Mouse (Mus musculus): Measurements from ENCODE around the gene Rabl3. TPM values are rescaled to one million over a fixed set of nuclear protein-coding genes. Genes with fewer than 3 reads are reported as not detected.
A peak's percentile ranks its signal among the peaks of the same experiment; 100 is the strongest.

The Rabl3 gene
- 25.0 and 25.1 TPM in 2 replicates for polyA plus RNA-seq (2015; fragmentation: Nextera tagmentation; extraction: Ambion mirVana)

DNA sequence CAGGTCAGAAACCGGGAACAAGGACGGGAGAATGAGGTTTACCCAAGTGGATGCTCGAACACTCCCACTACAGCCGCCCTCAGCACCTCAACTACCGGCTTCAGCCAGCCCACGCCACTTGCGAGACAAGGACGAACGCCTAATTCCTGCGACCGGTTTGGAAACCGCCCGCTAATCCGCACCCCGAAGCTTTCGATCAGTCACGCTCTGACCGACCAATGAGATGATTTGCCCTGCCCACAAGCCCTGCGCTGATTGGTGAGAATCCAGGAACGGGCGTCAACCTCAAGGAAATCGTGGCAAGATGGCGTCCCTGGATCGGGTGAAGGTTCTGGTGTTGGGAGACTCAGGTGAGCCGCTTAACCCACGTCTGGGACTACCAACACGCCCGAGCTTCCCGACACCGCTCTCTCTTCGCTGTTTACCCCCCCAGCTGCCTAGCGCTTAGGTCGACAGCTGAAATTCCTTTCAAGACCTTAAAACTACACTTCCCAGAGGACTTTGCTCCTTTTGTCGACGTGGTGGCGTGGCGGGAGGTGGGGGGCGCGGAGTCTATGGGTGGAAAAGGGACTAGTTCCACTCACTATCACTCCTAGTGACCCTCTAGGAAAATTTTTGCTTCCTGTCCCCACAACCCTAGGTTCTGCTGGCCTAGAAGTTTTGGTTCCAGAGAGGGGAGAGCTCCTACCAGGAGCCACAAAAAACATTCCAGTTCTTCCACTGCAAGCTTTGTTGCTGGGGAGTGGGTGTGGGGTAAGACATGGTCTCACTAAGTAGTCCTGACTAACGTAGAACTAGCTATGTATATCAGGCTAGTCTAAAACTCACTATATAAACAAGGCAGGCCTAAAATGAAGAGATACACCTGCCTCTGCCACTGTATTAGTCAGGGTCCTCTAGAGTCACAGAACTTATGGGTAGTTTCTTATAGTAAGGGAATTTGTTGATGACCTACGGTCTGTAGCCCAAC, at the start of gene Rabl3, which contains the start of gene Gtf2e1:
TSS of gene Rabl3 (plus strand) at position 275 of the 970 bp plus-strand sequence.
TSS of gene Gtf2e1 (minus strand) at position 179 of the 970 bp plus-strand sequence.
- H3K36me3 ChIP-seq: peaks cover 17% of the 10 kb centered on the region
- H3K27me3 ChIP-seq: no peaks in the 10 kb centered on the region
- peak within 1 kb of the TSS; percentile 87 for H3K9ac ChIP-seq
- H3K27ac ChIP-seq: peak within 1 kb of the TSS; percentile 91
- H3K4me3 ChIP-seq: peak within 1 kb of the TSS; percentile 82
- H3K9me3 ChIP-seq: no peaks in the 10 kb centered on the region
- WGBS: 1% methylated on average over 41 of the region's 41 CpGs
- peaks cover 13% of the 10 kb centered on the region for H3K4me1 ChIP-seq
- peak; percentile 99 for ATAC-seq (ENCODE audit: borderline replicate concordance, extremely low read depth, low FRiP score, low TSS enrichment)
- H3K4me2 ChIP-seq: peak within 1 kb of the TSS; percentile 74

DNA sequence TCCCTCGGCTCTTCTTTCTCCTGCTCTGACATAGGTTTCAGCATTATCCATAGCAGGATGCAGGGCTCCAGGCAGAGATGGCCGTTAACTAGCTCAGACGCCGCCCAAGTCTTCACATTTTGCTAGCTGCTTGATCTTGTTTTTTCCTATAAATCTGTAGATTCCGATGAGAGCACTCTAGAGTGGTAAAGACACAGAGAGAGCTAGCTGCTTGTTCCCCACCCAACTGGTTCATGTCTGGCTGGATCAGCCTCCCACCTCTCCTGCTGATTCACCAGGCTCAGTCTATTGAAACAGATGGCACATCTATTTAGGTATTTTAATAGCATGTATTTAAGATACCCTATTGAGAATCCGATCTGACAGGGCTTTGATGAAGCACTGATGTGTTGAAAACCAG, 44.7 kb upstream of the Rabl3 start:
- H3K27ac ChIP-seq: no peak overlapping the region
- no peaks in the 10 kb centered on the region for H3K4me1 ChIP-seq
- no peaks in the 10 kb centered on the region for H3K36me3 ChIP-seq
- WGBS: 78% methylated on average over 6 of the region's 6 CpGs
- no peak overlapping the region for H3K9ac ChIP-seq
- no peaks in the 10 kb centered on the region for H3K9me3 ChIP-seq
- H3K4me3 ChIP-seq: no peak overlapping the region
- ATAC-seq (ENCODE audit: borderline replicate concordance, extremely low read depth, low FRiP score, low TSS enrichment): no peak
- no peaks in the 10 kb centered on the region for H3K27me3 ChIP-seq
- H3K4me2 ChIP-seq: no peak overlapping the region

DNA sequence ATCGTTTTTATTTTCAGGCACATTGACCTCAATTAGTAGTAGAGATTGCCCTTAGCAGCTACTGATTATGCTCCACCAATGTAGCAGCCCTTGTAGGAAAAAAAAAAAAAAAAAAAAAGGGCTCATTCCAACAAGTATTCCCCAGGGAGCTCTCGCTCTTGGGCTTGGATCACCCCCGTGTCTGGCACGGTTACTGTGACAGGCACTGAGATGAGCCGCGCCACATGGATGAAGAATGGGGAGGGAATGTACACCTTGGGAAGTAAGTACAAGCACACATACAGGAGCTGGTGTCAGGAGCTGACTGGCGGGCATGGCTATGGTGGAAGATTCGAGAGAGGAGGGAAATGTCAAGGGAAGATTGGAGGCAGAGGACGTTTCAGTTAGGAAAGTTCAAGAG, 41.1 kb upstream of the Rabl3 start:
- no peak for ATAC-seq (ENCODE audit: borderline replicate concordance, extremely low read depth, low FRiP score, low TSS enrichment)
- Histone ChIP-seq H3K4me2 (no peak overlapping the region), H3K4me1 (no peaks in the 10 kb centered on the region), H3K9ac (no peak overlapping the region), H3K36me3 (no peaks in the 10 kb centered on the region), H3K9me3 (no peaks in the 10 kb centered on the region), H3K4me3 (no peak overlapping the region), H3K27ac (no peak overlapping the region), H3K27me3 (no peaks in the 10 kb centered on the region)
- WGBS: 71% methylated on average over 9 of the region's 9 CpGs

- WGBS: 61% methylated on average over 1 of the region's 1 CpGs
- Histone ChIP-seq H3K9ac (no peak overlapping the region), H3K4me3 (no peak overlapping the region), H3K36me3 (peaks cover 3% of the 10 kb centered on the region; the same call in 1 of the 2 replicates), H3K4me1 (no peaks in the 10 kb centered on the region), H3K4me2 (no peak overlapping the region), H3K27ac (no peak overlapping the region), H3K27me3 (no peaks in the 10 kb centered on the region), H3K9me3 (no peaks in the 10 kb centered on the region)
- ATAC-seq (ENCODE audit: borderline replicate concordance, extremely low read depth, low FRiP score, low TSS enrichment): no peak
These were observed 35.2 kb upstream of the Rabl3 start for GRCm38 (mm10) chr16:37504517-37504916.

GRCm38 (mm10) chr16:37506751-37507150, 32.9 kb upstream of the Rabl3 start:
- no peak overlapping the region for H3K4me3 ChIP-seq
- peaks cover 16% of the 10 kb centered on the region for H3K36me3 ChIP-seq
- H3K9me3 ChIP-seq: no peaks in the 10 kb centered on the region
- WGBS: 63% methylated on average over 9 of the region's 9 CpGs
- ATAC-seq (ENCODE audit: borderline replicate concordance, extremely low read depth, low FRiP score, low TSS enrichment): no peak
- no peak overlapping the region for H3K27ac ChIP-seq
- no peaks in the 10 kb centered on the region for H3K27me3 ChIP-seq
- no peak overlapping the region for H3K9ac ChIP-seq
- no peaks in the 10 kb centered on the region for H3K4me1 ChIP-seq
- no peak overlapping the region for H3K4me2 ChIP-seq

DNA sequence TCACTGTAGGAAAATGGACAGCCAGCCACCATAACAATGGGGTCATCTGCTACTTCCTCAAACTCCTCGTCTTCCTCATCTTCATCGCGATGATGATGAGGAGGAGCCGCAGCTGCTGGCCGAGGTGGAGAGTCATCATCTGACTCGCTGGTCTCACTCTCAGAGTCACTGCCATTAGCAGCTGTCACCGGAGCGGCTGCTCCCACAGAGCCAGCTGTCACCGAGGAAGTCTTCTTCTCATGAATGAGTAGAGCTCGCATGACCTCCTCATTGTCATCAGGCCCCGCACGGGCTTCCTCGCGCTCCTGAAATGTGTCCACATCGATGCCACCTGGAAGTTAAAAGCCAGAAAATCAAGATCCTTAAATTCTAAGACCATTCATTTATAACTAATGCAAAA, 28.2 kb upstream of the Rabl3 start:
- peaks cover 19% of the 10 kb centered on the region for H3K36me3 ChIP-seq
- H3K4me1 ChIP-seq: no peaks in the 10 kb centered on the region
- H3K27ac ChIP-seq: no peak overlapping the region
- no peak overlapping the region for H3K4me2 ChIP-seq
- no peaks in the 10 kb centered on the region for H3K9me3 ChIP-seq
- no peak for ATAC-seq (ENCODE audit: borderline replicate concordance, extremely low read depth, low FRiP score, low TSS enrichment)
- 93% methylated on average over 15 of the region's 15 CpGs for WGBS
- no peaks in the 10 kb centered on the region for H3K27me3 ChIP-seq
- no peak overlapping the region for H3K4me3 ChIP-seq
- H3K9ac ChIP-seq: no peak overlapping the region

DNA sequence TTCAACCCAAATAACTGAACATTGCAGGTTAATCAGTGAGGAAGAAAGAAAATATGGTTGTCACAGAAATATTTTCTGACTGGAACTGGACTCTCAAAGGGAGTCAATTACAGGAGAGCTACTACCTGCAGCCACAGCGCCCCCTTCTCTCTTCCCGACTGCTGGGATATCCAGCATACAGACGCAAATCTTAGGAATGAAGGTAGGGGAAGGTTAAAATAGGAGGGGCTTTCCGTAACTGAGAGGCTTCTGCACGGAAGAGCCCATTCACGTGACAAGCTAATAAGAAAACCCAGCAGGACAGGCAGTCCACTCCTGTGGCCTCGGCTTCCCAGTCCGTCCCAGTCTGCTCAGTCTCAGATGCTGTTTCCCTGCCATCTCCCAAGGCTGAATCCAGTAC, 25.0 kb upstream of the Rabl3 start:
- Histone ChIP-seq H3K4me3 (no peak overlapping the region), H3K9ac (no peak overlapping the region), H3K4me1 (no peaks in the 10 kb centered on the region), H3K27ac (no peak overlapping the region), H3K27me3 (no peaks in the 10 kb centered on the region), H3K9me3 (no peaks in the 10 kb centered on the region), H3K4me2 (no peak overlapping the region), H3K36me3 (peaks cover 20% of the 10 kb centered on the region)
- WGBS: 78% methylated on average over 8 of the region's 8 CpGs
- no peak for ATAC-seq (ENCODE audit: borderline replicate concordance, extremely low read depth, low FRiP score, low TSS enrichment)

- Histone ChIP-seq H3K4me1 (no peaks in the 10 kb centered on the region), H3K9ac (no peak overlapping the region), H3K4me3 (no peak overlapping the region), H3K4me2 (no peak overlapping the region), H3K27me3 (no peaks in the 10 kb centered on the region), H3K36me3 (peaks cover 24% of the 10 kb centered on the region), H3K27ac (no peak overlapping the region), H3K9me3 (no peaks in the 10 kb centered on the region)
- WGBS: 79% methylated on average over 6 of the region's 6 CpGs
- ATAC-seq (ENCODE audit: borderline replicate concordance, extremely low read depth, low FRiP score, low TSS enrichment): no peak
These were observed 23.2 kb upstream of the Rabl3 start for GRCm38 (mm10) chr16:37516376-37516993.

DNA sequence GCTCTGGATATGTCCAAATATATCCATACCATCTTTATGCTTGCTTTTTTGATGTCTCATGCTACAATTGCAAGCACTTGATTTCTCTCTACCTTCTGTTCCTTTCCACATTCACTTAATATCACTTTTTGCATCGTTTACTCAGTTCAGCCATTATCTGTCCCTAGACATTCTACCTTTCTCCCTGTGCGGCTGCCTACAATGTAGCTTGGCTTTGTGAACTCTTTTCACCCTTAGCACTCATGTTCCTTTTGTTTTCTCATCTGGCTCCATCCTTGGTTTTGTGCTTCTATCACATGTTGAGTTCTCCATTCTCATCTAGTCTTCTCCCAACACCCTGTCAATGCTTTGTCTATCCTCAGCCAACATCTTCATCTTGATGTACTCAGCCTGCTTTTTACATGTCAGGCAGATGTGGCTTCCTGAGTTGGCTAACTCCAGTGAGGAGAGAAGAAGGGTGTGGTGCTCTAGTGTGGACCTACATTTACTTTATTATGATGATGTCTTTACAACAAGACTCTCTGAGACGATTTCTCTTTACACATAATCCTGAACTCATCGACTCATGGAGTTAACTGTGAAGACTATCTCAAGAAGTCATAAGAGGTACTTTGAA, 22.0 kb upstream of the Rabl3 start:
- Histone ChIP-seq H3K36me3 (peaks cover 35% of the 10 kb centered on the region), H3K27ac (no peak overlapping the region), H3K4me1 (no peaks in the 10 kb centered on the region), H3K4me2 (no peak overlapping the region), H3K27me3 (no peaks in the 10 kb centered on the region), H3K9ac (no peak overlapping the region), H3K4me3 (no peak overlapping the region), H3K9me3 (no peaks in the 10 kb centered on the region)
- 91% methylated on average over 4 of the region's 4 CpGs for WGBS
- no peak for ATAC-seq (ENCODE audit: borderline replicate concordance, extremely low read depth, low FRiP score, low TSS enrichment)

DNA sequence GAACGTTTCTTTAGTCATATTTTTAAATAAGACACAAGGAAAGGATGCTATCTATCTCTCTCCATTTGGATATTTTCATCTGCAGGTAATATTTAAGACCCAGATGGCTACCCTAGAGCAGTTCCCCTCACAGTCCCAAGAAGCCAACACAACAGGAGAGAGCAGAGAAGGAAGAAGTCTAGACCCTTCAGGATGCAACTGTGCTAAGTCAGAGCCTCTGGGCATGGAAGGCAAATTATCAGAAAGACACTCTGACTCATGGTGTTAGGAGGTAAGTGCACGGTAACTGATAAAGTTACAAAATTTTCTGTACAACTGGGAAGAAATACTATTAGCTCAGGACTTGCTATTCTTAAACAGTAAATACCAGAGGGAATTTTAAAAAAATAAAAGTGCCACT, 21.0 kb upstream of the Rabl3 start:
- Histone ChIP-seq H3K4me3 (no peak overlapping the region), H3K27ac (no peak overlapping the region), H3K9ac (no peak overlapping the region), H3K36me3 (peaks cover 40% of the 10 kb centered on the region), H3K4me1 (no peaks in the 10 kb centered on the region), H3K4me2 (no peak overlapping the region), H3K9me3 (no peaks in the 10 kb centered on the region), H3K27me3 (no peaks in the 10 kb centered on the region)
- ATAC-seq (ENCODE audit: borderline replicate concordance, extremely low read depth, low FRiP score, low TSS enrichment): no peak
- WGBS: 83% methylated on average over 2 of the region's 2 CpGs

- no peaks in the 10 kb centered on the region for H3K9me3 ChIP-seq
- no peaks in the 10 kb centered on the region for H3K4me1 ChIP-seq
- H3K27me3 ChIP-seq: no peaks in the 10 kb centered on the region
- 89% methylated on average over 1 of the region's 1 CpGs for WGBS
- H3K36me3 ChIP-seq: peaks cover 46% of the 10 kb centered on the region
- H3K4me3 ChIP-seq: no peak overlapping the region
- ATAC-seq (ENCODE audit: borderline replicate concordance, extremely low read depth, low FRiP score, low TSS enrichment): no peak
- no peak overlapping the region for H3K27ac ChIP-seq
- H3K9ac ChIP-seq: no peak overlapping the region
- H3K4me2 ChIP-seq: no peak overlapping the region
These were observed 20.0 kb upstream of the Rabl3 start for GRCm38 (mm10) chr16:37519721-37520120.
